Mouse (Mus musculus) NIH3T3 (cell line): Measurements from ENCODE around the gene Dnajc30.
"Not testable (repeated sequence)": the region's sequence is repeated elsewhere in the genome, so short reads cannot be mapped to it uniquely, and the experiment has no call there.

Experiments
- DNase-seq: peaks from one replicate; pipeline ENCODE4 v3.0.0-alpha.2; 2012; ENCODE audit warnings: low read depth

Gene Dnajc30

GRCm38 (mm10) chr5:135064909-135065446, 976 bp downstream of the Dnajc30 start, which contains the start of gene Bud23:
Bud23 (minus strand) TSS chr5:135064959.
- not testable (repeated sequence) for DNase-seq

GRCm38 (mm10) chr5:135066008-135066407, 2.0 kb downstream of the Dnajc30 start:
- DNase-seq = no peak

GRCm38 (mm10) chr5:135070448-135070847, 6.4 kb downstream of the Dnajc30 start:
- DNase-seq = no peak

DNA sequence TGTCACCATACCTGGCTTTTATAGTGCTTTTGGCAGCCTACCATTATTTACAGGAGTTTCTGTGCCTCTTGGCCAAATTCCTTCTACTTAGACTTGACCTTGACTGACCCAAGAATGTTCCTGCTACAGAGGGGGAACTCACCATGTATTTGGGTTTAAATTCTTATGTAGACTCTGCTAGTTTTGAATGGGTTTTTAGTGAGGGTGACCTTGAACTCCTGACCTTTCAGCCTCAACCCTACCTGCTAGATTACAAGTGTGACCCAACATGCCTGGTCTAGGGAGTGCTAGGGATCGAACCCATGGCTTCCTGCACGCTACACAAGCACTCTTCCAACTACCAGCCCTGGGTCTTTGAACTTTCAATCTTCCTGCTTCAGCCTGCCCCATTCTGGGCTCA, 8.1 kb downstream of the Dnajc30 start:
- no peak for DNase-seq

- DNase-seq = no peak
Observed at GRCm38 (mm10) chr5:135072720-135073119, 8.7 kb downstream of the Dnajc30 start.

DNA sequence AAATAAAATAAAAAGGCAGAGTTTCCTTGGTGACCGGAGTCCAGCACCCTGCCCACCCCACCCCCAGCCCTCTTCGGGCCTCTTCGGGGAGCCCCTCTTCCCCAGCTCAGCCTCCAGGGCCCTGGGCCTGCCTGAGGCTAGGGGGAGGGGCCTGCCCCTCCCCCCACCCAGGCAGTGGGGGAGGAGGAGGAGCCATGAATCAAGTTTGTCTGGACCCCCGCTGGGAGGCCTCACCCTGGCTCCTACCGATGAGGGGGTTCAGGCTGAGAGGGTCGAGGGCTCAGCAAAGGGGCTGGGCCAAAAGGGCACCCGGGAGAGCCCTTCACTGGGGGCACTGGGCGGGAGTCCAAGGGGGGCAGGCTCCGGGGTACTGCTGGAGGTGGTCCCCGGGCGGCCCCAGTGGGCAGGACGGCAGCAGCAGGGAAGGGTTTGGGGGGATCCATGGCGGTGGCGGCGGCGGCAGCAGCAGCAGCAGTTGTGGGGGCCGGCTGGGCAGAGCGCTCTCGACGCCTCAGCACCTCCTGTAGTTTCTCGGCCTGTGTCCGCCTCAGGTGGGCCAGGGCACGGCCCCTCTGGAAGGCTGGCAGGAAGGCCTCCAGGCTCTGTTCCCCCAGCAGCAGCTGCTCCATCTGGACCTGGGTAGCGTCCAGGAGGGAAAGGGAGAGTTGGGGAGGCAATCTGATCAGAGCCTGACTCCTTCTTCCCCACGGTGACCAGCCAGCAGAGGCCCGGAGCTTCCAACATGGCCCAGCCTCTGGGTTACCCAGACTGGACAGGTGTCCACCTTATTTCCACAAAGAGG, 9.5 kb downstream of the Dnajc30 start:
- no peak for DNase-seq

GRCm38 (mm10) chr5:135075655-135076054, 11.7 kb downstream of the Dnajc30 start:
- DNase-seq = no peak

DNA sequence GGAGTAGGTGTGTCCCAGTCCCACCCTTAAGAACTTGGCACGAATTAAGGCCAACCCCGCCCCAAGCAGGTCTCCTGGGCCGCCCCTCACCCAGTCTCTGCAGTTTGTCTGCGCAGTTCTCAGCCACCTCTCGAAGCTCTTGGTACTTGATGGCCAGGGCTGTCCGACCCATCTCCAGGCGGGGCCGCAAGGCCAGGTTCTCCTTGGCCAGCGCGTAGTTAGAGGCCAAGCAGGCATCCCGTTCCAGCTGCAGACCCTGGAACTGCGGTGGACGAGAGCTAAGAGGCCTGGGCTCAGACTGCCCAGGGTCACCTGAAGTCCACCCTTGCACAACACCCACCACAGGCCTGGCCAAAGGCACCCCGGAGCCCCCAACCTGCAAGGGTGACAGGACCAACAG, 12.4 kb downstream of the Dnajc30 start:
- DNase-seq = no peak

GRCm38 (mm10) chr5:135076931-135077505, 13.0 kb downstream of the Dnajc30 start:
- DNase-seq = peak; percentile 56

GRCm38 (mm10) chr5:135077564-135078481, 13.8 kb downstream of the Dnajc30 start, which contains the start of gene Vps37d:
Vps37d (minus strand) TSS chr5:135078266.
- peak; percentile 98 for DNase-seq

GRCm38 (mm10) chr5:135078482-135078810, 14.4 kb downstream of the Dnajc30 start:
- no peak for DNase-seq

DNA sequence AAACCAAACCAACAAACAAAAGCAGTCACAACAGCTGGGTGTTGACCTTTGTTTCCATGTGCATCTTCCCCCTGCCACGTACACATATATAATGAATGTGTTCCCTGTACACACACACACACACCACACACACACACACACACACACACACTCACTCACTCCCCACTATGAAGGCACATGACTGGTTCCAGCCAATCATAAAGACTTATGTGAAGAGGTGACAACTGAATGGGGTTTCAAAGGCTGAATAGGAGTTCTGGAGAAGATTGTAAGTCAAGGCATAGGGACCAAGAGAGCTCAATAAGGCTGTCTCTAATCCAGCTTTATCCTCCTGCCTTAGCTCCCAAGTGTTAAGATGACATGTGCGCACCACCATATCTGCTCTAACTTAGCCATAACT, 15.6 kb downstream of the Dnajc30 start:
- DNase-seq = no peak

DNA sequence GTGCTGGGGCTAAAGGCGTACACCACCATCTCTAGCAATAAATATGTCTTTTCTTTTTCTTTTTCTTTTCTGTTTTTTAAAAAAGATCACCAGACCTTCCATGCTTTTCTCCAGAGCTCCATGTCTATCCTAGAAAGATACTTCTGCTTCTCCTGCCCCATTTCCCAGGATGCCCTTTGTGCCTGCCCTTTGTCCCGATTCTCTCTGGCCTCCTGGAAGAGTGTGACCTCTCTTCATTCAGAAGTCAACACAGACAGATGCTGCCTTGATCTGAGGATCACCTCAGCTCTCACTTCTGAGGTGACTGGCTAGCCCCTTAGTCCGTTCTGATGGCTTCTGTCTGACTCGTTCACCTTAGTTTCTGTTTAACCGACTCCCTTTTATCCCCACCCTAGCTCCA, 16.5 kb downstream of the Dnajc30 start:
- DNase-seq = no peak

DNA sequence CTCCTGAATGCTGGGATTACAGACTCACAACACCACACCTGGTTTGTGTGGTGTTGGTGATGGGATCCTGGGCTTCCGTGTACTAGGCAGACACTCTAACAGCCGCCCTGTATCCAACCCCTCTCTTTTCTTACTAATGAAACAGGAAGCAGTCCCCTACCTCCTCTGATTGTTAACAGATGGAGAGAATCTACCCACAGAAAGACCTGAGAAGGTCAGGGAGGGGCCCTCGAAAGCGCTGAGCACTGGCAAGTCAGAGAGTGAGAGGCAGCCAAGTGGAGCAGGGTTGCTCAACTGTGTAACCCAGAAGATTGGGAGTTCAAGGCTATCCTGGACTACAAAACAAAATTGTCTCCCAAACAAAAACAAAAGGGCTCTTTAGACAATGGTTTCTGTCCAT, 22.9 kb downstream of the Dnajc30 start:
- DNase-seq = peak; percentile 45

DNA sequence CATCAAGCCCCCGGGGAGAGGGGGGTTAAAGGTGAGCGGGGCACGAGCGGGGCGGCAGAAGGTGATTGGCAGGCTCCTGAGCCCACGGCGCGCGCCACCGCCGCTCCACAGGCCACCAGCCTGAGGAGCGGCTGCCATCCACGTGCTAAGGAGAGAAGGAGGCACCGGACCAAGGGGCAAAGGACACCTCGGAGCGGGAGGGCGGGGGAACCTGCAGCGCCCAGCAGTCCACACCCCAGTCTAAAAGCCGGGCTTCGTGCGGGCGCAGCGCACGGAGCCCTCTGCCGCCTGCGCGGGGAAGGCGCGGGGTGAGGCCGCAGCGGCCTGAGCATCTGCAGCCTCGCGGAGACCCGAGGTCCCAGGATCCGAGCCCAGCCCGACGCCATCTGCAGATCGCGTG, 25.7 kb downstream of the Dnajc30 start, which contains the start of gene Mlxipl:
Gene Mlxipl (plus strand): TSS at position 238 of the 400 bp plus-strand sequence.
- no peak for DNase-seq

DNA sequence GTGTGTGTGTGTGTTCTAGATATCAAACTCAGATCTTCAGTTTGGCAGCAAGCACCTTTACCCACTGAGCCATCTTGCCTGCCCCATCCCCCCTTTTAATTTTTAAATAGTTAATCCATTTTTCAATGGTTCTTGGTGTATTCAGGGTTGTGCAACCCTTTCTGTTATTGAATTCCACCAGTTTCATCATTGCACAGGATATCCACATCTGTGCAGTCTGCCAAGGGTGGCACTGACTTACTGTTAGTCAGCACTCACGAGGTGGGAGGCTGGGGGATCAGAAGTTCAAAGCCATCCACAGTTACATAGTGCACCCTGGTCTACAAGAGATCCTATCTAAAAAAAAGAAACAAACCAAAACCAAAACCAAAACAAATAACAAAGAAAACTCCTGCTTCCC, 37.0 kb downstream of the Dnajc30 start:
- DNase-seq = peak; percentile 79

GRCm38 (mm10) chr5:135103999-135104660, 40.1 kb downstream of the Dnajc30 start:
- peak; percentile 46 for DNase-seq

DNA sequence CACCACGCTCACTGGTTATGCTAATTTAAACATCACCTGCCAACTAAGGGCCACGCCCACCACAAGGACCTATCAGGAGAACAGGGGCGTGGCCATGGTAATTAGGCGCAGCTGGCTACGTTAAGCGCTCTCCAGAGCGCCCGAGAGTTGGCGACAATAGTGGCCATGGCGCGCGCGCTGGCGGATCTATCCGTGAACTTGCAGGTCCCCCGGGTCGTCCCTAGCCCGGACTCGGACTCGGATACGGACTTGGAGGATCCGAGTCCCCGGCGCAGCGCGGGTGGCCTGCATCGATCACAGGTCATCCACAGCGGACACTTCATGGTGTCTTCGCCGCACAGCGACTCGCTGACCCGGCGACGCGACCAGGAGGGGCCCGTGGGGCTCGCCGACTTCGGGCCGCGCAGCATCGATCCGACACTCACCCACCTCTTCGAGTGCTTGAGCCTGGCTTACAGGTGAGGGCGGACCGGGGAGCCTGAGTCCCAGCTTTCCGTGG, 42.8 kb downstream of the Dnajc30 start:
- no peak for DNase-seq

DNA sequence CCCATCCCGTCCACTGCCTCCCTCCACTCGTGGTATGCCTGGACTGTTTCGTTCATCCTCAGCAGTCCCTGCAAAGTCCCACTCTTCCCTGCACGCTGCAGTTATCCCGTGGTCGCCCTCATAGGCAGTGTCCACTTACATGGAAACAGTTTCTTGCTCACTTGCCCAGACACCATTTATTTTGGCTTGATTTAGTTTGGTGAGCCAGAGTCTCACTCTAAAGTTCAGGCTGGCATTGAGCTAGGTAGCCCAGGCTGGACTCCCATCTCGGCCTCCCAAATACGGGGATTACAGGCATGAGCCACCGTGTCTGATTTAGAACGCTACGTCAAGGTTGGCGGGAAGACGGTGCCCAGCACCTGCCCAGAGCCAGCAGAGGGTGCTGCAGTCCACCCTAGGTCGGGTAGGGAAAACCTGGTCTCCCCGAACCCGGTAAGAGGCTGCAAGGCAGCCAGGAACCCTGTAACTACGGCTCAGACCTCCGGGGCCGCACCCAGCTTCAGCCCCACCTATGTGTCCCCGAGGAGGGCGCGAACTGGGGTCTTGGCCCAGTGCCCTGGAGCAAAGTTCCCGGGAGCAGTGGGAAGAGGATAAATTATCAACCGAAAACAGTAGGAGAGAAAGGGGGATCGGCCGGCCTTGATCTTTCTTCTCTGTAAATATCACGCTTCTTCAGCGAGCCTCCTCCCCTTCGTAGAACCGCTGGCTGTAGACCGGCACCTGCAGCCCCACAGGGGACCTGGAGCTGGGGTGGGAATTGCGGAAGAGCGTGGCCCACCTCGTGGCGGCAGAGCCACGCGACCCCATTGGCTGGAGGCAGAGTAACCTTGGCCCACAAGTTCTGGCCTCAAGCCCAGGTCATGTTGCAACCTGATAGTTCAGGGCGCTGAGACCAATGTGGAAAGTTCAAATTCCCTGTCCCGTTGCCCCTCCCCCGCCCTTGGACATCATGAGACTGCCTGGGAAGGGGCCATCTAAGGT, 43.8 kb downstream of the Dnajc30 start:
- peak; percentile 48 for DNase-seq

- DNase-seq = no peak
Observed at GRCm38 (mm10) chr5:135109017-135109416, 45.0 kb downstream of the Dnajc30 start.
